Comparison of ENCODE assay signal across 26 mouse cellular contexts in genomic region chr5:62147399-62147798, GRCm38 (mm10).
"Had no signal": no experiment of that assay in that cellular context is flagged by ENCODE, and none has a peak within 500 bp of the region (broad histone marks: within the 10 kb centered on the region; RNA-seq: fewer than 3 reads in every experiment).

No protein-coding gene starts in this region.

- H3K9me3 ChIP-seq: heart, embryonic 10.5 days; hindbrain, embryonic 10.5 days; hindbrain, embryonic 13.5 days; intestine, embryonic 15.5 days; limb, embryonic 10.5 days; limb, embryonic 12.5 days; liver, embryonic 13.5 days had no signal

- H3K4me1 ChIP-seq: heart, embryonic 10.5 days; heart, embryonic 12.5 days; hindbrain, embryonic 10.5 days; hindbrain, embryonic 13.5 days; intestine, embryonic 15.5 days; limb, embryonic 10.5 days; limb, embryonic 12.5 days; liver, embryonic 13.5 days had no signal

- H3K36me3 ChIP-seq: heart, embryonic 10.5 days; heart, embryonic 12.5 days; hindbrain, embryonic 10.5 days; hindbrain, embryonic 13.5 days; intestine, embryonic 15.5 days; limb, embryonic 10.5 days; limb, embryonic 12.5 days; liver, embryonic 13.5 days had no signal

- DNase-seq: gastrocnemius, adult 2 months; gastrocnemius, postnatal 10 days; gastrocnemius, postnatal 25 days; heart, adult 18-20 months; heart, postnatal 10 days; heart, postnatal 4 days; kidney, adult 18-20 months; kidney, adult 8-10 months; kidney, postnatal 10 days; kidney, postnatal 25 days; kidney, postnatal 4 days; liver; liver, embryonic 13.5 days had no signal

- H3K4me3 ChIP-seq: gastrocnemius, adult 2 months; heart, embryonic 10.5 days; heart, embryonic 12.5 days; hindbrain, embryonic 10.5 days; hindbrain, embryonic 13.5 days; intestine, embryonic 15.5 days; layer of hippocampus, adult 2 months; left cerebral cortex, adult 2 months; limb, embryonic 10.5 days; limb, embryonic 12.5 days; liver, embryonic 13.5 days had no signal

- ATAC-seq: hindbrain, embryonic 16.5 days; inflammation-experienced regulatory T-cells, adult 6 months; intestine, embryonic 15.5 days; intestine, postnatal 0 days had no signal

- H3K4me2 ChIP-seq: heart, embryonic 12.5 days; hindbrain, embryonic 13.5 days; intestine, embryonic 15.5 days; limb, embryonic 12.5 days; liver, embryonic 11.5 days; liver, embryonic 13.5 days had no signal

- H3K9ac ChIP-seq: heart, embryonic 12.5 days; hindbrain, embryonic 13.5 days; intestine, embryonic 15.5 days; limb, embryonic 12.5 days; liver, embryonic 13.5 days had no signal

- H3K27ac ChIP-seq: gastrocnemius, adult 2 months; heart, embryonic 10.5 days; hindbrain, embryonic 10.5 days; hindbrain, embryonic 13.5 days; intestine, embryonic 15.5 days; layer of hippocampus, adult 2 months; left cerebral cortex, adult 2 months; limb, embryonic 10.5 days; limb, embryonic 12.5 days; liver, embryonic 13.5 days had no signal

- H3K27me3 ChIP-seq: heart, embryonic 12.5 days; hindbrain, embryonic 13.5 days; intestine, embryonic 15.5 days; limb, embryonic 12.5 days; liver, embryonic 13.5 days had no signal
